Mouse (Mus musculus) ovary, adult 18-20 months (tissue): Measurements from ENCODE around the gene Gucy2d.

Source experiments
- DNase-seq: peaks from one replicate; pipeline ENCODE4 v3.0.0; 2022; ENCODE audit warnings: low spot score, mixed read lengths

Gene Gucy2d

DNA sequence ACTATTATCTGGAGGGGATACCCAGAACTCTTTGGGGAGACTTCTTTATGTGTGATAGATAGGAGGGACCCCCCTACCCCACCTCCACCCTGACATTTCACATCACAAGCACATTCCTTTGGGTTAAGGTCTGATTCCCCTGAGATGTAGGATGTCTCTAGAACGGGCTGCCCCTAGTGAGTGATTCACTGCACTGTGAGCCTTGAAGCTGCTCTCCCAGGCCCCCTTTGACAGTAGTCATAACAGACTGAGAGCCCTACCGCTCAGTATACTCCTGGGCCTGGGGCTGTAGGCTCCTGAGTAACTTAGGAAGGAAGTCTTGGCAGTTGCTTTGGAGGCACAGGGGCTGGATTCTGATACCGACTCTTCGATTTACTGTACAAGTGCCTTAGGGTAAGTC, 50.1 kb downstream of the Gucy2d start:
- no peak for DNase-seq

DNA sequence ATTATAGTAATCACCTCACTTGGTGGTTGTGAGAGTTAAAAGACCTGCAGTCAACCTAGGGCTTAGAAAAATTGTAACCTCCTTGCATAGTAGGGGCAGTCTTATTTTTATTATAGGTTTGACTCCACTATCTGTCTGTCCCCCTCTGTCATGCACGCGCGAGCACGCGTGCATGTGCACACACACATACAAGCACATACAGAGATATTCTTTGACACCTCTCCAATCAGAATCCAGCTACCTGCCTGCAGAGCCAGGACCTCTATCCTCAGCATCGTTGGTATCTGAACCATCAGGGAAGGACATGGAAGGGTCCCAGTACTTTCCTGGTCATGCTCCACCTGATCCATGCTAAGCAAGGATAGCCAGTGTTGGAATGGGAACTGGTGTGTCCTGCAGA, 50.7 kb downstream of the Gucy2d start:
- no peak for DNase-seq

DNA sequence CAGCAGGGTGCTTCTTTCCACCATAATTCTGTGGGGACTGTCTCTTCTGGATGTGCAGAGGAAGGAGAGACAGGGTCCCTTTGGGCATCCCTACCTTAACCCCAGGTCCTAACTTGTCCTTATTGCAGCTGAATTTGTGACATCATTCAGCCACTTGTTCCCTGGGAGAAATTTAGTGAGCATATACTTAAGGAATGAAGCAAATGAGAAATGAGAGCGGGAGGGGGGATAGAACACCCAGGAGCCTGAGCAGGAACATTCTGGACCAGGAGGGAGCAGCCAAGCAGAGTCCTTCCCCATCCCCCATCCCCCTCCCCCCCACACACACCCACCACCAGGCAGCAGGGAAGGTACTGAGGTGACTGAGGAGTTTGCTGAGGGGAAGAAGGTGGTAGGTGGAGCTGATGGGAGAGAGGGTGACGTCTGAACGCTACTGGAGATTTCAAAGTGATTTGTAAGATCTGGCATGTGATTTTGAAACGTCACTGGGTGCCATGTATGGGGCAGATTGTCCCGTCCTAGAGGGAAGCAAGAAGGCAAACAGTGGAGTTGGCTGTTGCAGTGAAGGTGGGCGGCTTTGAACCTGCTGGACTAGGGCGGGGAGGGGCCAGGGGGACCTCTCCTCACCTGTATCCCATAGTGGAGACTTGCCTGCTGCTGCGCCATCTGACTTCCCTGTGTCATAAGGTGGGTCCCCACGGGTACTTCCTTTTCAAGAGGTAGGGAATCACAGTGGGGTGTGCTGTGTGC, 51.4 kb downstream of the Gucy2d start:
- DNase-seq = no peak

DNA sequence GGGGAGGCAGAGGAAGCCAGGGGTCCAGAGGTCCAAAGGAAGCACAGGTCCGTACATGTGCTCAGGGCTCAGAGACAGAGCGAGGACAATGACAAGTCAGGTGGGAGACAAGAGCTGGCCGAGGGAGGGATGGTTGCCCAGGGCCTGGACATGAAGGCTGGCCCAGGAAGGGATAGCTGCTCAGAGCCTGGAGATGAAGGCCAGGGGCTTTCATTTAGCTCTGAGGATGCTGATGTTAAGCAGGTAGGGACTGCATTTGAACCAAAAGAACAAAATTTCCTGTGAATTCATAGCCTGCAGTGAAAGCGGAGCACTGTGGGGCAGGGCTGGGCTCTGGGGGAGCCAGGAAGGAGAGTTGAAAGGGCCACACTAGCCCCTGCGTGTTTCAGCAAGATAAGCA, 52.1 kb downstream of the Gucy2d start:
- DNase-seq = no peak

DNA sequence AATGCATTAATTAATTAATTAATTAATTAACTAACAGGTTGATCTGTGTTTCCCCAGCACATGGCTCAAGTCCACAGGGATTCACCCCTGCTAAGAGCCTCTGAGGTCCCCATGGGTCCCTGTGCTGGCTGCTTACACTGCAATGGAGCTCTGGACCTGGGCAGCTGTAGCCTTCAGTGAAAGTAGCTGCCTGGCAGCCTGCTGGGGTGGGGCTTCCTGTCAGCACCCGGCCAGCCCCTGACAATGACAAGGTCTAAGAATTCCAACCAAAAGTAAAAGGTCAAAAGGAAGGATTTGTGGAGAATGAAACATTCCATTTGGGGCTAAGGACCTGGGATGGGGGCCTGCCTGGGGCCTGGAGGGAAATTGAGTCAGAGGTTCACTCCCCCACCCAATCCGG, 53.1 kb downstream of the Gucy2d start:
- DNase-seq = no peak

DNA sequence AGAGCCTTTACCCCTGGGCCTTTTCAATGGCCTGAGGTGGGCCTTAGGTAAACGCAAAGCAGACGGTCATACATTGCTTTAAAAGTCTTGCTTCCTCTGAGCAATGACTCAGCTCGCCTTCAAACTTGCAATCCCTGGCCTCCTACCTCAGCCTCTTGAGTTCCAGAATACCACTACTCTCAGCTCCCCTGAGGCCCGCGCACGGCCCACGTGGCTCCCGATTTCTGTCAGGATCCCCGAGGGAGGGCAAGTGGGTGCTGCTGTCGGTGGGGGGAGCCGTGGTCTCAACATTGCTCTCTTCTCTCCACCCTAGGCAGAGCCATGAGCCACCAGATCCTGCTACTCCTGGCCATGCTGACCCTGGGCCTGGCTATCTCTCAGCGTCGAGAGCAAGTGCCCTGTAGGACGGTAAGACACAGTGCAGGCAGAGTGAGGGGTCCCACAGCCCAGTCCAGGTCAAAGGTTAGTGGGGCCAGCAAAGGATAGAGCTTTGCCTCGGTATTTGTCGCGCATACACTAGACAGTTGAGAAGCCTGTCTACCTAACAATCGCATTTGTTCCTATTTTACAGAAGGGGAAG, 53.8 kb downstream of the Gucy2d start:
- no peak for DNase-seq

DNA sequence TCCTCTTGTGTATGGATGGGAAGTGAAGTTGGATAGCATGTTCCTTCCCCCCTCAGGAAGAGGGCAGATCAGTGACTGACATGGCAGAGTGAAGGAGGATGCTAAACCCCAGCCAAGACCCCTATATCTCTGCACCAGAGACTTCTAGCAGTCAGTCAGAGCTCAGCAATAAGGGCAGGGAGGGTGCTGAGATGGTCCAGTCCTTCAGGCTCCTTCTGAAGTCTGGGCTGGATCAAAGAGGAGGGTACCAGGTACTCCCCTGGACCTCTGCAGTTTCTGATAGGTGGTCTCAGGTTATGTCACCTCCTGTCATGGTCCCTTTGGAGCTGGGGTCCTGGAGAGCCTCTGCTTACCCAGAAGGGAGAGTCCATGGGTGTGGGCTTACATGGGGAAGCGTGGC, 55.4 kb downstream of the Gucy2d start:
- no peak for DNase-seq

DNA sequence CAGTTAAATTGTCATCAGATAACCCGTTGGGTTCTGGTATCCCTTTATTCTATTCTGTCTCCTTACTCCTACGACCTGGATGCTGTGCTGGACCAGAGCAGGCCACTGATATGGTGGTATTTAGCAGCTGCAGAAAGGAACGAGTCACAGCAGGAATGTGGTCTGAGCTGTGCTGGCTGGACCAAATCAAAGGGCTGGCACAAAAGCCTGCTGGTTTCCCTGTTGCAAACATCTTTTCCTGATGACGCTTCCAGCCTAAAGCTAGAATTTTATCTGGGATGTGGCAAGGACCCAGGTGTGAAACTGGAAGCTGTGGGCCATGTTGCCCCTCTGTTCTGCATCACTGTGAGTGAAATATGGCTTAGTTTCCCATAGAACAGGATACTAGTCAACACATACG, 57.2 kb downstream of the Gucy2d start:
- DNase-seq = no peak

DNA sequence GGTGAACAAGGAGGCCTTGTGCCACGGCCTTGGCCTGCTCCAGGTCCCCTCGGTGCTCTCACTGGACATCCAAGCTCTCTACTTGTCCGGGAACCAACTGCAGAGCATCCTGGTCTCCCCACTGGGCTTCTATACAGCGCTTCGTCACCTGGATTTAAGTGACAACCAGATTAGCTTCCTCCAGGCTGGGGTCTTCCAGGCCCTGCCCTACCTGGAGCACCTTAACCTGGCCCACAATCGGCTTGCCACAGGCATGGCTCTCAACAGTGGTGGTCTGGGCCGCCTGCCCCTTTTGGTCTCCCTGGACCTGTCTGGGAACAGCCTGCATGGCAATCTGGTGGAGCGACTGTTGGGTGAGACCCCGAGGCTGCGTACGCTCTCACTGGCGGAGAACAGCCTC, 57.9 kb downstream of the Gucy2d start:
- DNase-seq = no peak

DNA sequence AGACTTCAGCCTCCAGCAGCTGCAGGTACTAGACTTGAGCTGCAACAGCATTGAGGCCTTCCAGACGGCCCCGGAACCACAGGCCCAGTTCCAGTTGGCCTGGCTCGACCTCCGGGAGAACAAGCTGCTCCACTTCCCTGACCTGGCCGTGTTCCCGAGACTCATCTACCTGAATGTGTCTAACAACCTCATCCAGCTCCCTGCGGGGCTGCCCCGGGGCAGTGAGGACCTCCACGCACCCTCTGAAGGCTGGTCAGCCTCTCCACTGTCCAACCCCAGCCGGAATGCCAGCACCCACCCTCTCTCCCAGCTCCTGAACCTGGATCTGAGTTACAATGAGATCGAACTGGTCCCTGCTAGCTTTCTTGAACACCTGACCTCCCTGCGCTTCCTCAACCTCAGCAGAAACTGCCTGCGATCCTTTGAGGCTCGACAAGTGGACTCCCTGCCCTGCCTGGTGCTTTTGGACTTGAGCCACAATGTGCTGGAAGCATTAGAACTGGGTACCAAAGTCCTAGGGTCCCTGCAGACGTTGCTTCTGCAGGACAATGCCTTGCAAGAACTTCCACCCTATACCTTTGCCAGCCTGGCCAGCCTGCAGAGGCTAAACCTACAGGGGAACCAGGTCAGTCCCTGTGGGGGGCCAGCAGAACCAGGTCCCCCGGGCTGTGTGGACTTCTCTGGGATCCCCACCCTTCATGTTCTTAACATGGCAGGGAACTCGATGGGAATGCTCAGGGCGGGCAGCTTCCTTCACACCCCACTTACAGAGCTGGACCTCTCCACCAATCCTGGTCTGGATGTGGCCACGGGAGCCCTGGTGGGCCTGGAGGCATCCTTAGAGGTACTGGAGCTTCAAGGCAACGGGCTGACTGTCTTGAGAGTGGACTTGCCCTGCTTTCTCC, 58.7 kb downstream of the Gucy2d start:
- DNase-seq = no peak

DNA sequence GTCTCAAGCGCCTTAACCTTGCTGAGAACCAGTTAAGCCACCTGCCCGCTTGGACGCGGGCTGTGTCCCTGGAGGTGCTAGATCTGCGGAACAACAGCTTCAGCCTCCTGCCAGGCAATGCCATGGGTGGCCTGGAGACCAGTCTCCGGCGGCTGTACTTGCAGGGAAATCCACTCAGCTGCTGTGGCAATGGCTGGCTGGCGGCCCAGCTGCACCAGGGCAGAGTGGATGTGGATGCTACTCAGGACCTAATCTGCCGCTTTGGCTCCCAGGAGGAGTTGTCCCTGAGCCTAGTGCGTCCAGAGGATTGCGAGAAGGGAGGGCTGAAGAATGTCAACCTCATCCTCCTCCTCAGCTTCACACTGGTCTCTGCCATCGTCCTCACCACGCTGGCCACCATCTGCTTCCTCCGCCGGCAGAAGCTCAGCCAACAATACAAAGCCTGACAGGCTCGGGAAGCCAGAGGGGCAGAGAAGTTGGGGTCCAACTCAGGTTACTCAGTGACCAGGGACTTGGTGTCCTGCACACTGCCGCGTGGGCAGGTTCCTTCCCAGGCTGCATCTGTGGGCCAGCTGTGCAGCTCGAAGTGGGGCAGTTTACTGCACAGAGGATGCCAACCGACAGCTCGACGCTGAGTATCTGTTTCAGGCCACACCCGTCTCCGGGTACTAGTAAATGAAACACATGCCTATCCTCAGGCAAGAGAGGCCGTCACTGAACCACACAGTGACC, 59.5 kb downstream of the Gucy2d start:
- no peak for DNase-seq

DNA sequence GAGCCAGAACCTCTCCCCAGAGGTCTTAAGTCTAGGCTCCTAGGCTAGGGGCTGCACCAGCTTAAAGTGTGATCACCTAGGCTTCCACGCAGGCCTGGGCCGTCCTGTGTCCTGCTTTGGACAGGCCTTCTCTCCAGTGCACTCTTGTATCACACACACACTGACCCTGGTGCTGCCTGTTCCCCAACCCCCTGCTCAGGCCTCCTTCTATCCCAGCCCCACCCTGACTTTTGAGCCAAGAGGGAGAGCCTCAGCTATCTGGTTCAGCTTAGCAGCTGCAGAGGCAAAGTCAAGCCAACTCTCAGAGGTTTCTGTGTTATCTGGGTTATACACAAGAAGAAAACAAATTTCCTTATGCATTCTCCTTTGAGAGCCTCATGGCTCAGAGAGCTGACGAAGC, 60.3 kb downstream of the Gucy2d start:
- peak; percentile 52 for DNase-seq

DNA sequence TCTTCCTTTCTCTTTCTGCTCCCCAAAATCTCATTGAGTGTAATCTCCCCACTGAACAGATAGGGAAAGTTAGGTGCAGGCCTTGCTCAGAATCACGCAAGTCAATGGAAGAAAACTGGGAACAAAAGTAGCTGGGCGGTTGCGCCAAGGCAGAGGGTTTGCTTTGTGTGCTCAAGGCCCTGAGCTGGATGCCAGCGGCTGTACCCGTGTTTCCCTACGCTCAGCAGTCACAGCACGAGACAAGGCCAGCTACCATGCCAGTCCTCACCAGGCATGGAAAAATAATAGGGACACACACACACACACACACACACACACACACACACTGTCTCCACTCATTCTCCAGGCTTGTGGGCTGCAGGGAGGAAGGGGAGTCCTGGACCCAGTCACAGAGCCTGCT, 60.9 kb downstream of the Gucy2d start:
- no peak for DNase-seq

DNA sequence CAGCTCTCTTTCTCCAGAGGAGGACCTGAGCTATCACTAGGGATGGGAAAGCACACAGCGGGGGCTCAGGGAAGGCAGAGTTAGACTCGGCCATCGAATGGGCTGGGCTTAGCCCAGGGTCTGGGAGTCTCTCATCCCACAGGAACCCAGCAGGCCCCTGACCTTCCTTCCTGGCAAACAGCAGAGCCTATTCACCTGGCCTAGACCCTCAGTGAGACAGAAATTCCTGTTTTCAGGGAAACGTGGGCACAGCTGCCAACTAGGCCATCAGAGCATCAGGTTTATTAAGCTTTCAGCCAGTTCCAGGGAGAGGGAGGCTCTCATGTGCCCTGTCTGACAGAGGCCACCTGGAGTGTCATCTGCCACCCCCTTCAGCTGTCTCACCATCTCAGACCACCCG, 62.7 kb downstream of the Gucy2d start:
- DNase-seq = no peak

DNA sequence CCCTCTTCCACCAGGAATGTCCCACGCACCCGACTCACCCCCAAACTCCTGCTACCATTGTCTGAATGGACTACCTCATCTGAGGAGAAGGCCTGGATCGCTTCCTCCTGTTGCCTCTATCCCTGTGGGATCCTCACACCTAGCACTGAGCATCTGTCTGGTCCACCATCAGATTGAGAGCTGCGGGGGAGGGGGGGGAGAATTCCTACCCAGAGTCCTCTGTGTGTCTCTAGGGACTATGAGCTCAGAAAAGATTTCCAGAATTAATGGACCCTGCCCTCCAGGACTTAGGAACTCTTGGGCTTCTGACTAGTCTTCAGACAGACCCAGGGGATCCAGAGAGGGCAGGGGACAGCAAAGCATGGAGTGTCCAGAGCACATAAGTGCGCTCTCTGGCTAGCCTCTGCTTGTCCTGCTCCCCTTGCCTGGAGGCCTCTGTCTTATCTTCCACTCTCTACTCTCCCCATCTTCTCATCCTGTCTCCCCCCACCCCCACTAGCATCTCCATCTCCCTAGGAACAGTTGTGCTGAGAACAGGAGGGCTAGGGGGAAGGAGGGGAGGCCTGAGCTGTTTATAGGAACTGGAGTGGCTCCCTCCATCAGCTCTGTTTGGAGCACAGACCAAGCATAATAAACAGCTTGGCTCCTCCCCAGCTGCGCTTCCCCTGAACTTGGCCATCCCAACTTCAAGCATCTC, 63.9 kb downstream of the Gucy2d start:
- no peak for DNase-seq

DNA sequence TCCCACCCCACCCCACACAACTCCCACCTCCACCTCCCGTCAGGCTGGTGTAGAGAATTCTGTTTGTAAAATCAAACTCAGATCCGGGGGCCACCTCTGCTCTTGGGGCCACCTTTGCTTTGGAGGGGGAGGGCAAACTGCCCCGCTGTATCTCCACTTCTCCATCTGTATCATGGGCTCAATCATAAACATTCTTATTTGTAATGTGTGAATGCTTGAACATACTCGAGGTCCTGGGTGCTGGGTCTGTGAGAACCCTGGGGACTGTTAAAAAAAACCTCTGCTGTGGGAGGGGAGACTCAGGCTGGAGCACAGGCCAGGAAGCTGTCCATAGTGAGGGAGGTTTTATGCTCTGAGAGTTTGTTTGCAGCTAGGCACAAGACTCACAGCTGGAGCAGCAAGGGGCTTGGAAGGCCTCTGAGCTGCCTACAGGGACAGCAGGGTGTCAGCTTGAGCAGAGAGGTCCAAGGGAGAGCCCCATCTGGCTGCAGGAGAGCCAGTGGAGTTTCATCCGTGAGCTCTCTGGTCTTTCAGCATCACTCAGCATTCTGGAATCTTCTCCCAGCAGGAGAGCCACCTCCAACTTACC, 64.6 kb downstream of the Gucy2d start:
- no peak for DNase-seq

DNA sequence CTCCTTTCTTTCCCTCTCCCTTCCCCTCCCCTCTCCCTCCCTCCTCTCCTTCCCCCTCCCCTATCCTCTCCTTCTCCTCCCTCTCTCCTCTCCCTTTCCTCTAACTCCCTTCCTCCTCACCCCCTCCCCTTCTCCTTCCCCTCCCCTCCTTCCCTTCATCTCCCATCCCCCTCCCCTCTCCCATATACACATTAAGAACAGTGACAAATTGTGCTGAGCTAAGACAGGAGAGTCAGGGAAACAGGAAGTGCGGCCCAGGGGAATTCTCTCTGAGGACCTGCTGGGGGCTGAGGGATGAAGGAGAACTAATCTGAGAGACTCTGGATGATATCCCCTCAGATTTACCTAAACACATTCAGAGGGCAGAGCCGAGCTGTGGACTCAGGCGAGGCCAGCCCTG, 65.4 kb downstream of the Gucy2d start:
- no peak for DNase-seq

DNA sequence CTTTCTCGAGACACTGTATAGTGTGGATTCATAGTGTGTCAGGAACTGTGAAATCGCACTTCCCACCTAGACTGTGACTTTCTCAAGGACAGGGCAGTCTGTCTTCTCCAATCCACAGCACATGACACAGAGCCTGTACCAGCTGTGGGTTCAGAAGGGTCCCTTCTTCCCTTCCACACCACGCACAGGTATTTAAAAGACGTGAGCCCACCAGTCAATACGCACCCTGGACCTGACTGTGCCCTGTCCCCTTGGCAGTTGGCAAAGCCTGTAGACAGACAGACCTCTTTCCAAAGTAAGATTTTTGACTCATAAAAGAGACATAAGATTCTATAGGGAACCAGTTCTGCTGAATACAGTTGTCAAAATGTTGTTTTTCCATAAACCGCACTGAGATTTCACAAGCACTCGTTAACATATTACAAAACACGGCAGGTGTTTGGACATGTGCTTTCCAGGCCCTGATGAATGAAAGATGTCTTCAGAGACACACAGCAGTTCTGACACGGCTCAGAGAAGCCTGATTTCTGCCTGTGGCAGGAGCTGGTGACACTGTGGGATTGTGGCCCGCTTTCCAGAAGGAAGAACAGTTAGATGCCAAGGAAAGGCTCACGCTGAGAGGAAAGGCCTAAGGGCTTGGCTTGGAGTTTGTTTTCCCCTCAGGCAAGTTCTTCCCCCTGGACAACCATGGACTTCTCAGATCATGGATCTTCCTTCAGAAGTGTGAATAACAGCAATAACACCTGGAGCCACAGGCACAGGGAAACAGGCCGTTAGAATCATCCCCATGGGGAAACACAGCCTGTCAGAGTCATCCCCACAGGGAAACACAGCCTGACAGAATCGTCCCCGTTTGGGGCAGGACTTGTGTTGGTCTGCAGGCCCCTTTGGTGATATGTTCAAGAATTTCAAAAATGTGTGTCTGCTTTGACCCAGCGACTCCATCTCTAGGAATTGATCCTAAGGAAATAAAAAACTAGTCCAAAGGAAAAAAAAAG, 71.0 kb downstream of the Gucy2d start:
- no peak for DNase-seq

DNA sequence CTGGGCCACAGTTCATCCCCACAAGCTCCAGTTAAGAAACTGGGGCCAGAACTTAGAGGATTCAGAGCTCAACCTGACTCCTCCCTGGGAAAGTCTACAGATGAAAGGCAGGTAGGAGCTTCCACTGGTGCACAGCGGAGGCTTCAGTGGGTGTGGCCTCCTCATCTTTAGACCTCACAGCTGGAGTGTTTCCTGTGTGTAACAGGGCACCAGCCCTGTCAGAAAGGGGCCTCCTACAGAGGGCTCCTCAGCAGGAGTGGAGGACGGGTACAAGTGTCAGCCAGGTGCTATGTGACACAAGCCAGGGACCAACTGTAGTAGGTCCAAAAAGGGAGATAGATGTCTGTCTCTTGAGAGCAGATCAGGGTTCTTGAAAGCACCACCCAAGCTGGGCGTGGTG, 73.0 kb downstream of the Gucy2d start:
- no peak for DNase-seq

DNA sequence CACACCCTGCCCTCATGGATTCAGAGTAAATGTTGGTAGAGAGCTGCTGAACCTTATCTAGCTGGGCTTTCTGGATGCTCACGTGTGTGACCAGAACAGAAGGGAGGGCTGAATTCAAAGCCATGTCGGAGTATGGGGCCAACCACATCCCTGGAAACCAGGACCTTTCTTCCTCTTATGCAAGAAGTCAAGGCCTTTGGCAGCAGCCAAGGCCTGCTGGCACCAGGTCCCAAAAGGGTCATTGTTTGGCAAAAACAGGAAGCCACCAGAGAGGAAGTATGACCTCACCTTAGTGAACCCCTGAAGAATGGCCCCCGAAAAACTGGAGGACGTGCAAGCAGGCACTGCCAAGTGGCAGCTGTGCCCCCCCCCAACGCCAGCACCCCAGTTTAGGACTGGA, 82.4 kb downstream of the Gucy2d start:
- DNase-seq = no peak
